Mouse (Mus musculus): ENCODE data around the gene Tns4. TPM values are rescaled to one million over a fixed set of nuclear protein-coding genes. Genes with fewer than 3 reads are reported as not detected.

The Tns4 gene
- total RNA-seq (2014; rRNA removed) (0.38 TPM in 2 replicates), polyA plus RNA-seq (2015; fragmentation: Nextera tagmentation; extraction: Ambion mirVana) (0.17 and 0.26 TPM in 2 replicates)

GRCm38 (mm10) chr11:99089077-99089601 is at the start of gene Tns4:
Tns4 (minus strand) TSS chr11:99089306.
- no peak for DNase-seq (ENCODE audit: low spot score)
- no peak within 1 kb of the TSS for H3K4me3 ChIP-seq (ENCODE audit: low read depth, low read length)
- H3K4me2 ChIP-seq (ENCODE audit: low read depth, low read length, poor library complexity, severe bottlenecking) = no peak within 1 kb of the TSS
- TF ChIP-seq CTCF (IDR thresholded peaks at IDR 0.05) = no peak
- H3K36me3 ChIP-seq (ENCODE audit: insufficient read depth, low read length) = no peaks in the 10 kb centered on the region
- 62% methylated on average over 14 of the region's 14 CpGs for WGBS
- ATAC-seq (ENCODE audit: low FRiP score) = no peak
- no peaks in the 10 kb centered on the region for H3K27me3 ChIP-seq (ENCODE audit: insufficient read depth, low read length)
- H3K27ac ChIP-seq (ENCODE audit: low read depth, low read length) = no peak within 1 kb of the TSS
- H3K9me3 ChIP-seq (ENCODE audit: low read length) = no peaks in the 10 kb centered on the region
- H3K9ac ChIP-seq (replicated peaks; ENCODE audit: low read length, poor library complexity, severe bottlenecking) = no peak within 1 kb of the TSS
- no peaks in the 10 kb centered on the region for H3K4me1 ChIP-seq (ENCODE audit: insufficient read depth, low read length)

DNA sequence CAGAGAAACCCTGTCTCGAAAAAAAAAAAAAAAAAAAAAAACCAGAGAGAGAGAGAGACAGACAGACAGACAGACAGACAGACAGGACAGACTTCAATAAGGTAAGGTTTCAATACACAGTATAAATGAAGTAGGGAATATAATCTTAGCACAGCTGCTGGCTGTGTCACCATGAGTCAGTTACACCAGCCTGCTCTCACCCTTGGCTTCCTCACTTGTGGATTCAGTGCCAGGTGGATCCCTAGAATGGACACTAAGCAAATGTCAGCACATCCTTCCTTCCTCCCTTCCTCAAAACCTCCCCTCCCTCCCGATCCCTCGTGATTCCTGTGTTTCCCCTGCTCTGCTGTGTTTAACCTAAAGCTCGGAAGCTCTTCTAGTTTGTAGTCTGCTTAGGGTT is 48.3 kb upstream of the Tns4 start:
- DNase-seq (ENCODE audit: low spot score) (no peak), ATAC-seq (ENCODE audit: low FRiP score) (no peak)
- Histone ChIP-seq H3K27me3 (ENCODE audit: insufficient read depth, low read length) (no peaks in the 10 kb centered on the region), H3K27ac (ENCODE audit: low read depth, low read length) (no peak overlapping the region), H3K4me2 (ENCODE audit: low read depth, low read length, poor library complexity, severe bottlenecking) (no peak overlapping the region), H3K36me3 (ENCODE audit: insufficient read depth, low read length) (no peaks in the 10 kb centered on the region), H3K4me3 (ENCODE audit: low read depth, low read length) (no peak overlapping the region), H3K9ac (replicated peaks; ENCODE audit: low read length, poor library complexity, severe bottlenecking) (no peak overlapping the region), H3K9me3 (ENCODE audit: low read length) (no peaks in the 10 kb centered on the region), H3K4me1 (ENCODE audit: insufficient read depth, low read length) (peaks cover 2% of the 10 kb centered on the region)
- TF ChIP-seq CTCF (IDR thresholded peaks at IDR 0.05) = no peak
- WGBS = 84% methylated on average over 4 of the region's 4 CpGs

DNA sequence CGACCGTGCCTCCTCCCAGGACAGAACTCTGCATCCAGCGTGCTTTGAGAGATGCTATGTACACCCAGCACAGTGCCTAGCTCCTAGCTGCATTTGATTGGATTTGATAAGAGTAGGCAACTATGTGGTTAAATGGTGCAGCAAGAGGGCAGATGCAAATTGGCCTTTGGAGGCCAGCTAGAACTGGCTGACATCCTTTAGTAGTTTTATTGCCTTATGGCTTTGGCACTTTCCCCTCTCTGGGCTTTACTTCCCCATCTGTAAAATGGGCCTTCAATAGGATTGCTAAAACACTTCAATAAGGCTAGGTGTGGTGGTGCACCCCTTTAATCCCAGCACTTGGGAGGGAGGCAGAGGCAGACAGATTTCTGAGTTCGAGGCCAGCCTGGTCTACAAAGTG is 47.9 kb upstream of the Tns4 start:
- no peaks in the 10 kb centered on the region for H3K36me3 ChIP-seq (ENCODE audit: insufficient read depth, low read length)
- peaks cover 6% of the 10 kb centered on the region for H3K4me1 ChIP-seq (ENCODE audit: insufficient read depth, low read length)
- ATAC-seq (ENCODE audit: low FRiP score) (no peak), DNase-seq (ENCODE audit: low spot score) (no peak)
- H3K27ac ChIP-seq (ENCODE audit: low read depth, low read length) = no peak overlapping the region
- H3K27me3 ChIP-seq (ENCODE audit: insufficient read depth, low read length) = no peaks in the 10 kb centered on the region
- H3K4me3 ChIP-seq (ENCODE audit: low read depth, low read length) = no peak overlapping the region
- H3K4me2 ChIP-seq (ENCODE audit: low read depth, low read length, poor library complexity, severe bottlenecking) = no peak overlapping the region
- TF ChIP-seq CTCF (IDR thresholded peaks at IDR 0.05) = no peak
- H3K9me3 ChIP-seq (ENCODE audit: low read length) = no peaks in the 10 kb centered on the region
- H3K9ac ChIP-seq (replicated peaks; ENCODE audit: low read length, poor library complexity, severe bottlenecking) = no peak overlapping the region
- WGBS = 61% methylated on average over 4 of the region's 4 CpGs

- DNase-seq (ENCODE audit: low spot score) (no peak), ATAC-seq (ENCODE audit: low FRiP score) (no peak)
- Histone ChIP-seq H3K27me3 (ENCODE audit: insufficient read depth, low read length) (no peaks in the 10 kb centered on the region), H3K4me1 (ENCODE audit: insufficient read depth, low read length) (peaks cover 7% of the 10 kb centered on the region), H3K36me3 (ENCODE audit: insufficient read depth, low read length) (no peaks in the 10 kb centered on the region), H3K27ac (ENCODE audit: low read depth, low read length) (no peak overlapping the region), H3K4me2 (ENCODE audit: low read depth, low read length, poor library complexity, severe bottlenecking) (no peak overlapping the region), H3K4me3 (ENCODE audit: low read depth, low read length) (no peak overlapping the region), H3K9ac (replicated peaks; ENCODE audit: low read length, poor library complexity, severe bottlenecking) (no peak overlapping the region), H3K9me3 (ENCODE audit: low read length) (no peaks in the 10 kb centered on the region)
- TF ChIP-seq CTCF (IDR thresholded peaks at IDR 0.05) = no peak
- WGBS = 60% methylated on average over 3 of the region's 3 CpGs
Observed at GRCm38 (mm10) chr11:99136361-99136760, 47.3 kb upstream of the Tns4 start.

GRCm38 (mm10) chr11:99135047-99135440 is 45.9 kb upstream of the Tns4 start:
- no peak for TF ChIP-seq CTCF (IDR thresholded peaks at IDR 0.05)
- H3K36me3 ChIP-seq (ENCODE audit: insufficient read depth, low read length) = no peaks in the 10 kb centered on the region
- no peak overlapping the region for H3K4me2 ChIP-seq (ENCODE audit: low read depth, low read length, poor library complexity, severe bottlenecking)
- DNase-seq (ENCODE audit: low spot score) (no peak), ATAC-seq (ENCODE audit: low FRiP score) (no peak)
- H3K4me1 ChIP-seq (ENCODE audit: insufficient read depth, low read length) = peaks cover 7% of the 10 kb centered on the region
- WGBS = 80% methylated on average over 8 of the region's 8 CpGs
- H3K9me3 ChIP-seq (ENCODE audit: low read length) = no peaks in the 10 kb centered on the region
- H3K27ac ChIP-seq (ENCODE audit: low read depth, low read length) = no peak overlapping the region
- H3K27me3 ChIP-seq (ENCODE audit: insufficient read depth, low read length) = no peaks in the 10 kb centered on the region
- H3K4me3 ChIP-seq (ENCODE audit: low read depth, low read length) = no peak overlapping the region
- no peak overlapping the region for H3K9ac ChIP-seq (replicated peaks; ENCODE audit: low read length, poor library complexity, severe bottlenecking)

DNA sequence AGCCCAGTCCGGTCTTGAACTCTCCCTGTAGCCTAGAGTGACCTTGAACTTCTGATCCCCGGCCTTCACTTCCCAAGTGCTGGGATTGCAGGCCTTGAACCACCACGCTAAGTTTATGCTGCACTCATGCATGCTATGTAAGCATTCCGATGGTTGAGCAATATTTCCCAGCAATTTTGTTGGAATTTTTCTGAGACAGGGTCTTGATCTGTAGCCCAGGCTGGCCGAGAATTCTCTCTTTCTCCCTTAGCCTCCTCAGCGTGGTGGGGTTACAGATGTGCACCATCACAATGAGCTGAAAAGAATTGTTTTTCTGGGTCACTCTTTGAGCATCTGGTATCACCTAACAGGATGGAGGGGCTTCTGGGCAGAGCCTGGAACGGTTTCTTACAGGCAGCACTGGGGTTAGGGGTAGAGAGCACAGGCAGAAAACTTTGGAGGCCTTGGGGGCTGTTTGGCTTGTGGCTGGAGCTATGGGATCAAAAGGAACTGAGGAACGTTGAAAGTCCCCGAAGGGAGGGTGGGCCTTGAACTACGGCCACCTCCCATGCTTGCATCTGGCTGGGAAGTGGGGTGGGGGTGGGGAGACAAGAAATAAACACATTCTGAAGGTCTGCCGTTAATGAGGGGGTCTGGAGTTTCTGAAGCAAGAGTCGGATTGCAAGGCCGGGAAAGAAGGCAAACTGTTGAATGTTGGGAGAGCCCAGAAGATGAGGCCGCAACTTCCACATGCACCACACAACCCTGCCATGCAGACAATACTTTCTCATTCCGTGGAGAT is 45.4 kb upstream of the Tns4 start:
- Histone ChIP-seq H3K36me3 (ENCODE audit: insufficient read depth, low read length) (no peaks in the 10 kb centered on the region), H3K27me3 (ENCODE audit: insufficient read depth, low read length) (no peaks in the 10 kb centered on the region), H3K27ac (ENCODE audit: low read depth, low read length) (no peak overlapping the region), H3K4me3 (ENCODE audit: low read depth, low read length) (no peak overlapping the region), H3K9me3 (ENCODE audit: low read length) (no peaks in the 10 kb centered on the region), H3K9ac (replicated peaks; ENCODE audit: low read length, poor library complexity, severe bottlenecking) (no peak overlapping the region), H3K4me1 (ENCODE audit: insufficient read depth, low read length) (peaks cover 7% of the 10 kb centered on the region), H3K4me2 (ENCODE audit: low read depth, low read length, poor library complexity, severe bottlenecking) (no peak overlapping the region)
- 78% methylated on average over 15 of the region's 15 CpGs for WGBS
- ATAC-seq (ENCODE audit: low FRiP score) = no peak
- no peak for DNase-seq (ENCODE audit: low spot score)
- no peak for TF ChIP-seq CTCF (IDR thresholded peaks at IDR 0.05)

Measured in midbrain, postnatal 0 days (tissue).